Mouse (Mus musculus) spleen, adult 18-20 months (tissue): ENCODE measurements at regions not wholly inside any gene's neighbourhood (a gene's known extent, or its start where the extent isn't known, plus 50 kb on each side); places are given as distances from the start of the nearest gene placed in this dataset.

Experiments
- DNase-seq, 2 experiments: peaks; one replicate each; pipeline ENCODE4 v3.0.0; 2022; ENCODE audit warnings: mixed read lengths in 2 of 2

- no peak for DNase-seq
These were observed 83.7 kb upstream of the Ppp2r5a start for GRCm38 (mm10) chr1:191486766-191487165.

- DNase-seq = no peak
These were observed 81.8 kb upstream of the Ppp2r5a start for GRCm38 (mm10) chr1:191484726-191485425.

GRCm38 (mm10) chr1:191479906-191480379 is 76.9 kb upstream of the Ppp2r5a start:
- DNase-seq = no peak

GRCm38 (mm10) chr1:191472551-191472950 is 69.5 kb upstream of the Ppp2r5a start:
- no peak for DNase-seq

- DNase-seq = no peak
These were observed 68.4 kb upstream of the Ppp2r5a start for GRCm38 (mm10) chr1:191471489-191471888.

- no peak for DNase-seq
These were observed 67.3 kb upstream of the Ppp2r5a start for GRCm38 (mm10) chr1:191470190-191470985.

GRCm38 (mm10) chr1:191468837-191469529 is 65.9 kb upstream of the Ppp2r5a start:
- DNase-seq = no peak

GRCm38 (mm10) chr1:191466261-191466660 is 63.2 kb upstream of the Ppp2r5a start:
- DNase-seq = no peak

- no peak for DNase-seq
These were observed 62.7 kb upstream of the Ppp2r5a start for GRCm38 (mm10) chr1:191465723-191466122.

GRCm38 (mm10) chr1:191465170-191465569 is 62.1 kb upstream of the Ppp2r5a start:
- no peak for DNase-seq

GRCm38 (mm10) chr1:191461811-191462491 is 58.9 kb upstream of the Ppp2r5a start:
- DNase-seq = no peak

- DNase-seq = no peak
These were observed 56.0 kb upstream of the Ppp2r5a start for GRCm38 (mm10) chr1:191459066-191459465.

- peak; percentile 27 to 30 for DNase-seq
These were observed 55.2 kb upstream of the Ppp2r5a start for GRCm38 (mm10) chr1:191458292-191458691.

- DNase-seq = no peak
These were observed 54.0 kb upstream of the Ppp2r5a start for GRCm38 (mm10) chr1:191457103-191457502.

GRCm38 (mm10) chr1:191454604-191455003 is 51.5 kb upstream of the Ppp2r5a start:
- no peak for DNase-seq

- DNase-seq = no peak
These were observed 50.5 kb upstream of the Ppp2r5a start for GRCm38 (mm10) chr1:191453589-191453988.
